Mouse (Mus musculus): Measurements from ENCODE around the gene Srsf2. TPM values are rescaled to one million over a fixed set of nuclear protein-coding genes. Genes with fewer than 3 reads are reported as not detected.

Gene Srsf2
- polyA plus RNA-seq, 1 experiment from 2014 or later = 413 TPM

GRCm38 (mm10) chr11:116843261-116844233, 9.3 kb downstream of the Srsf2 start, which contains the start of the genes Mettl23 and Jmjd6:
TSS of gene Mettl23 (plus strand) at chr11:116843278.
TSS of gene Jmjd6 (minus strand) at chr11:116843449.
- Histone ChIP-seq H3K9ac (peak within 1 kb of the TSS; percentile 84), H3K4me2 (peak within 1 kb of the TSS; percentile 93), H3K27me3 (no peaks in the 10 kb centered on the region), H3K36me3 (replicated peaks) (peaks cover 51% of the 10 kb centered on the region), H3K4me1 (replicated peaks) (peaks cover 66% of the 10 kb centered on the region), H3K9me3 (replicated peaks) (no peaks in the 10 kb centered on the region), H3K27ac (replicated peaks) (peak within 1 kb of the TSS; percentile 96), H3K4me3 (replicated peaks) (peak within 1 kb of the TSS; percentile 79)
- peak; percentile 96 for ATAC-seq (ENCODE audit: insufficient read depth)
- WGBS (ENCODE audit: insufficient replicate concordance) = under 1% methylated on average over 72 of the region's 72 CpGs

- H3K9me3 ChIP-seq (replicated peaks) = no peaks in the 10 kb centered on the region
- ATAC-seq (ENCODE audit: insufficient read depth) = peak; percentile 69
- peaks cover 59% of the 10 kb centered on the region for H3K4me1 ChIP-seq (replicated peaks)
- peak overlapping the region; percentile 84 for H3K9ac ChIP-seq
- H3K36me3 ChIP-seq (replicated peaks) = peaks cover 51% of the 10 kb centered on the region
- WGBS (ENCODE audit: insufficient replicate concordance) = under 1% methylated on average over 72 of the region's 73 CpGs
- H3K27me3 ChIP-seq = no peaks in the 10 kb centered on the region
- H3K4me2 ChIP-seq = peak overlapping the region; percentile 93
- H3K27ac ChIP-seq (replicated peaks) = peak overlapping the region; percentile 96
- peak overlapping the region; percentile 79 for H3K4me3 ChIP-seq (replicated peaks)
These were observed 10.2 kb downstream of the Srsf2 start for GRCm38 (mm10) chr11:116842531-116843260.

GRCm38 (mm10) chr11:116840748-116841147, 12.1 kb downstream of the Srsf2 start:
- Histone ChIP-seq H3K36me3 (replicated peaks) (peaks cover 58% of the 10 kb centered on the region), H3K9me3 (replicated peaks) (no peaks in the 10 kb centered on the region), H3K4me3 (replicated peaks) (peak overlapping the region; percentile 79; the same call in 1 of the 2 replicates), H3K27ac (replicated peaks) (no peak overlapping the region), H3K4me1 (replicated peaks) (peaks cover 52% of the 10 kb centered on the region), H3K4me2 (peak overlapping the region; percentile 93), H3K9ac (no peak overlapping the region; the same call in 1 of the 2 replicates), H3K27me3 (no peaks in the 10 kb centered on the region)
- WGBS (ENCODE audit: insufficient replicate concordance) = 70% methylated on average over 4 of the region's 4 CpGs
- no peak for ATAC-seq (ENCODE audit: insufficient read depth)

GRCm38 (mm10) chr11:116839601-116840000, 13.3 kb downstream of the Srsf2 start:
- no peaks in the 10 kb centered on the region for H3K9me3 ChIP-seq (replicated peaks)
- H3K27ac ChIP-seq (replicated peaks) = no peak overlapping the region
- peaks cover 46% of the 10 kb centered on the region for H3K4me1 ChIP-seq (replicated peaks)
- H3K36me3 ChIP-seq (replicated peaks) = peaks cover 70% of the 10 kb centered on the region
- H3K27me3 ChIP-seq = no peaks in the 10 kb centered on the region
- H3K4me3 ChIP-seq (replicated peaks) = no peak overlapping the region
- no peak overlapping the region for H3K9ac ChIP-seq
- 82% methylated on average over 7 of the region's 7 CpGs for WGBS (ENCODE audit: insufficient replicate concordance)
- no peak for ATAC-seq (ENCODE audit: insufficient read depth)
- peak overlapping the region; percentile 24 for H3K4me2 ChIP-seq

GRCm38 (mm10) chr11:116838936-116839335, 14.0 kb downstream of the Srsf2 start:
- Histone ChIP-seq H3K9me3 (replicated peaks) (no peaks in the 10 kb centered on the region), H3K36me3 (replicated peaks) (peaks cover 77% of the 10 kb centered on the region), H3K27ac (replicated peaks) (no peak overlapping the region), H3K27me3 (no peaks in the 10 kb centered on the region), H3K9ac (no peak overlapping the region), H3K4me2 (no peak overlapping the region), H3K4me3 (replicated peaks) (no peak overlapping the region), H3K4me1 (replicated peaks) (peaks cover 40% of the 10 kb centered on the region)
- WGBS (ENCODE audit: insufficient replicate concordance) = 85% methylated on average over 14 of the region's 14 CpGs
- no peak for ATAC-seq (ENCODE audit: insufficient read depth)

- 81% methylated on average over 10 of the region's 10 CpGs for WGBS (ENCODE audit: insufficient replicate concordance)
These were observed 15.5 kb downstream of the Srsf2 start for GRCm38 (mm10) chr11:116837441-116837840.

GRCm38 (mm10) chr11:116836283-116836682, 16.6 kb downstream of the Srsf2 start:
- Histone ChIP-seq H3K27ac (replicated peaks) (no peak overlapping the region), H3K4me1 (replicated peaks) (peaks cover 29% of the 10 kb centered on the region), H3K36me3 (replicated peaks) (peaks cover 85% of the 10 kb centered on the region), H3K9ac (no peak overlapping the region), H3K4me3 (replicated peaks) (no peak overlapping the region), H3K4me2 (no peak overlapping the region), H3K27me3 (no peaks in the 10 kb centered on the region), H3K9me3 (replicated peaks) (no peaks in the 10 kb centered on the region)
- 77% methylated on average over 4 of the region's 4 CpGs for WGBS (ENCODE audit: insufficient replicate concordance)
- no peak for ATAC-seq (ENCODE audit: insufficient read depth)

More at GRCm38 (mm10) chr11:116837441-116837840, 15.5 kb downstream of the Srsf2 start:
- Histone ChIP-seq H3K4me3 (replicated peaks) (no peak overlapping the region), H3K4me2 (no peak overlapping the region), H3K9ac (no peak overlapping the region), H3K4me1 (replicated peaks) (peaks cover 38% of the 10 kb centered on the region), H3K27me3 (no peaks in the 10 kb centered on the region), H3K27ac (replicated peaks) (no peak overlapping the region), H3K36me3 (replicated peaks) (peaks cover 86% of the 10 kb centered on the region), H3K9me3 (replicated peaks) (no peaks in the 10 kb centered on the region)
- no peak for ATAC-seq (ENCODE audit: insufficient read depth)

GRCm38 (mm10) chr11:116834954-116835353, 17.9 kb downstream of the Srsf2 start:
- Histone ChIP-seq H3K27ac (replicated peaks) (no peak overlapping the region), H3K9me3 (replicated peaks) (no peaks in the 10 kb centered on the region), H3K4me2 (no peak overlapping the region), H3K9ac (no peak overlapping the region), H3K36me3 (replicated peaks) (peaks cover 71% of the 10 kb centered on the region), H3K4me1 (replicated peaks) (peaks cover 16% of the 10 kb centered on the region), H3K4me3 (replicated peaks) (no peak overlapping the region), H3K27me3 (no peaks in the 10 kb centered on the region)
- WGBS (ENCODE audit: insufficient replicate concordance) = 59% methylated on average over 1 of the region's 1 CpGs
- ATAC-seq (ENCODE audit: insufficient read depth) = no peak

- peaks cover 23% of the 10 kb centered on the region for H3K4me1 ChIP-seq (replicated peaks)
- 48% methylated on average over 4 of the region's 4 CpGs for WGBS (ENCODE audit: insufficient replicate concordance)
These were observed 20.7 kb downstream of the Srsf2 start for GRCm38 (mm10) chr11:116832172-116832685.

GRCm38 (mm10) chr11:116827534-116828165, 25.2 kb downstream of the Srsf2 start, which contains the start of gene Mxra7:
TSS of gene Mxra7 (minus strand) at chr11:116828046.
- Histone ChIP-seq H3K27ac (replicated peaks) (no peak within 1 kb of the TSS), H3K27me3 (peaks cover 33% of the 10 kb centered on the region), H3K36me3 (replicated peaks) (0 out of 2 replicates have a peak, but pooled peaks cover 2% of the 10 kb centered on the region), H3K4me3 (replicated peaks) (peak within 1 kb of the TSS; percentile 58), H3K4me1 (replicated peaks) (peaks cover 14% of the 10 kb centered on the region), H3K9ac (peak within 1 kb of the TSS; percentile 51), H3K4me2 (peak within 1 kb of the TSS; percentile 79), H3K9me3 (replicated peaks) (no peaks in the 10 kb centered on the region)
- ATAC-seq (ENCODE audit: insufficient read depth) = peak; percentile 46
- 2% methylated on average over 71 of the region's 71 CpGs for WGBS (ENCODE audit: insufficient replicate concordance)

More at GRCm38 (mm10) chr11:116832172-116832685, 20.7 kb downstream of the Srsf2 start:
- H3K4me2 ChIP-seq = no peak overlapping the region
- peaks cover 17% of the 10 kb centered on the region for H3K27me3 ChIP-seq
- no peaks in the 10 kb centered on the region for H3K9me3 ChIP-seq (replicated peaks)
- peaks cover 44% of the 10 kb centered on the region for H3K36me3 ChIP-seq (replicated peaks)
- H3K9ac ChIP-seq = no peak overlapping the region
- no peak overlapping the region for H3K27ac ChIP-seq (replicated peaks)
- ATAC-seq (ENCODE audit: insufficient read depth) = no peak
- H3K4me3 ChIP-seq (replicated peaks) = no peak overlapping the region

Data from liver, embryonic 15.5 days (tissue).